Comparison of ENCODE assay signal across 18 mouse cellular contexts in genomic region chr14:31115522-31115921, GRCm38 (mm10).
"Had no signal": no experiment of that assay in that cellular context is flagged by ENCODE, and none has a peak within 500 bp of the region (broad histone marks: within the 10 kb centered on the region; RNA-seq: fewer than 3 reads in every experiment).

No protein-coding gene starts in this region.

- H3K4me3 ChIP-seq: midbrain, embryonic 10.5 days; midbrain, embryonic 12.5 days; myocyte; neural tube, embryonic 13.5 days; neural tube, embryonic 15.5 days had no signal

- ATAC-seq: midbrain, embryonic 16.5 days had no signal

- H3K4me1 ChIP-seq: midbrain, embryonic 10.5 days; midbrain, embryonic 12.5 days; neural tube, embryonic 13.5 days; neural tube, embryonic 15.5 days had no signal

- H3K9me3 ChIP-seq: midbrain, embryonic 10.5 days; midbrain, embryonic 12.5 days; neural tube, embryonic 13.5 days; neural tube, embryonic 15.5 days had no signal

- H3K27ac ChIP-seq: midbrain, embryonic 10.5 days; midbrain, embryonic 12.5 days; neural tube, embryonic 13.5 days; neural tube, embryonic 15.5 days had no signal

- DNase-seq: lung, embryonic 14.5 days; lung, postnatal 10 days; lung, postnatal 4 days; midbrain, embryonic 14.5 days; retina, postnatal 1 day; right cerebral cortex, adult 18-20 months; right cerebral cortex, postnatal 25 days; right cerebral cortex, postnatal 4 days; spleen, adult 18-20 months; thymus, adult 18-20 months; thymus, postnatal 14 days; thymus, postnatal 36 days had no signal

- H3K27me3 ChIP-seq: midbrain, embryonic 12.5 days; neural tube, embryonic 13.5 days; neural tube, embryonic 15.5 days had no signal

- H3K4me2 ChIP-seq: lung, embryonic 14.5 days; midbrain, embryonic 12.5 days; neural tube, embryonic 13.5 days; neural tube, embryonic 15.5 days had no signal

- H3K9ac ChIP-seq: lung, embryonic 14.5 days; midbrain, embryonic 12.5 days; neural tube, embryonic 13.5 days; neural tube, embryonic 15.5 days had no signal
